Mouse (Mus musculus) granulocyte monocyte progenitor cell, adult 5-6 weeks (primary cell): ENCODE measurements around the gene Vmn1r116. TPM values are rescaled to one million over a fixed set of nuclear protein-coding genes. Genes with fewer than 3 reads are reported as not detected.
"Not testable (repeated sequence)": the region's sequence is repeated elsewhere in the genome, so short reads cannot be mapped to it uniquely, and the experiment has no call there.

Experiments
- ATAC-seq: replicated peaks from 2 replicates; pipeline ENCODE4 v1.8.0; 2016; ENCODE audit warnings: mild to moderate bottlenecking, moderate TSS enrichment, inconsistent platforms; ENCODE audit not compliant: poor library complexity, severe bottlenecking
- total RNA-seq, 2 experiments: library from RNA; stranded (forward) in 1 of 2; stranded (reverse) in 1 of 2; fragments of 200-712, 200-1000 nt in 1 of 2; fragments of >200 nt in 1 of 2; fragmentation: Nextera tagmentation in 1 of 2; gene quantifications; 2 replicates each; pipeline ENCODE4 v1.2.3; 2014 to 2017

Vmn1r116 gene
- total RNA-seq (2014; fragmentation: Nextera tagmentation) (not detected in 2 replicates), total RNA-seq (2017) (not detected in 2 replicates)

DNA sequence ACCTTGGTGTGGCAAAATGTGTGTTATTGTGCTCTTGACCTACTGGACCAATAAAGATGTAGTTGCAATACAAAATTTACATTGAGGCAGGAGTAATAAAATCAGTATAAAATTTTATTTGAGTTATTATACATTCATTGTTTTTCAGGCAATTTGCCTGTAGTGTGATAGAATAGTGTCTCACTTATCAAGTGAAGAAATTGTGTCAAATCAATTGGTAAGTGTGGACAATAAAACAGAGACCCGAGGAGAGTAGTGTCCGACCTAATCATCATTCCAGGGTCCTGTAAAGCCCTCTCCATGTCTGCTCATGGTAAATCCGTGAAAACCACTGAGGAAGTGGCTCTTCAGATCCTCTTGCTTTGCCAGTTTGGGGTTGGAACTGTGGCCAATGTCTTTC lies at the start of gene Vmn1r116:
TSS of gene Vmn1r116 (plus strand) at position 301 of the 400 bp plus-strand sequence.
- ATAC-seq = not testable (repeated sequence)

DNA sequence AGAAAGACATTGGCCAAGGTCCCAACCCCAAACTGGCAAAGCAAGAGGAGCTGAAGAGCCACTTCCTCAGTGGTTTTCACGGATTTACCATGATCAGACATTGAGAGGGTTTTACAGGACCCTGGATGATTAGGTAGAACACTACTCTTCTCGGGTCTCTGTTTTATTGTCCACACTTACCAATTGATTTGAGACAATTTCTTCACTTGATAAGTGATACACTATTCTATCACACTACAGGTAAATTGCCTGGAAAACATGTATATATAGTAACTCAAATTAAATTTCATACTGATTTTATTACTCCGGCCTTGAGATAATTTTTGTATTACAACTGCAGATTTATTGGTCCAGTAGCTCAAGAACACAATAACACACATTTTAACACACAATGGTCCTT lies 27.2 kb upstream of the Vmn1r116 start, which contains the start of gene Vmn1r115:
TSS of gene Vmn1r115 (minus strand) at position 101 of the 400 bp plus-strand sequence.
- not testable (repeated sequence) for ATAC-seq

DNA sequence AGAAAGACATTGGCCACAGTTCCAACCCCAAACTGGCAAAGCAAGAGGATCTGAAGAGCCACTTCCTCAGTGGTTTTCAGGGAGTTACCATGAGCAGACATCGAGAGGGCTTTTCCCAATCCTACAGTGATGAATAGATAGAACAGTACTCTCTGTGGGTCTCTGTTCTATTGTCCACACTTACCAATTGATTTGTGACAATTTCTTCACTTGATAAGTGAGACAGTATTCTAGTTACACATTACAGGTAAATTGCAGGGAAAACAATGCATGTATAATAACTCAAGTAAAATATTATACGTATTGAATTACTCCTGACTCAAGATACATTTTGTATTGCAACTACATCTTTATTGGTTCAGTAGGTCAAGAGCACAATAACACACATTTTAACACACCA lies 12.0 kb downstream of the Vmn1r116 start, which contains the start of gene Vmn1r117:
TSS of gene Vmn1r117 (minus strand) at position 101 of the 400 bp plus-strand sequence.
- not testable (repeated sequence) for ATAC-seq

DNA sequence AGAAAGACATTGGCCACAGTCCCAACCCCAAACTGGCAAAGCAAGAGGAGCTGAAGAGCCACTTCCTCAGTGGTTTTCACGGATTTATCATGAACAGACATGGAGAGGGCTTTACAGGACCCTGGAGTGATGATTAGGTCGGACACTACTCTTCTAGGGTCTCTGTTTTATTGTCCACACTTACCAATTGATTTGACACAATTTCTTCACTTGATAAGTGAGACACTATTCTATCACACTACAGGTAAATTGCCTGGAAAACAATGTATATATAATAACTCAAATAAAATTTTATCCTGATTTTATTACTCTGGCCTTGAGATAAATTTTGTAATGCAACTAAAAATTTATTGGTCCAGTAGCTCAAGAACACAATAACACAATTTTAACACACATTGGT lies 40.2 kb downstream of the Vmn1r116 start, which contains the start of gene Vmn1r118:
TSS of gene Vmn1r118 (minus strand) at position 101 of the 400 bp plus-strand sequence.
- ATAC-seq = not testable (repeated sequence)

Other genes starting within 250 kb of the Vmn1r116 start
- not detected in 2 replicates for gene Vmn1r107, start 203.3 kb upstream of the Vmn1r116 start, total RNA-seq (2014; fragmentation: Nextera tagmentation)
- gene Vmn1r107, start 203.3 kb upstream of the Vmn1r116 start, total RNA-seq (2017) = not detected in 2 replicates
- not detected in 2 replicates for gene Vmn1r111, start 169.0 kb upstream of the Vmn1r116 start, total RNA-seq (2014; fragmentation: Nextera tagmentation)
- not detected in 2 replicates for gene Vmn1r111, start 169.0 kb upstream of the Vmn1r116 start, total RNA-seq (2017)
- gene Gm10668, start 141.6 kb upstream of the Vmn1r116 start, total RNA-seq (2014; fragmentation: Nextera tagmentation) = not detected in 2 replicates
- not detected in 2 replicates for gene Gm10668, start 141.6 kb upstream of the Vmn1r116 start, total RNA-seq (2017)
- gene Vmn1r112, start 101.1 kb upstream of the Vmn1r116 start, total RNA-seq (2014; fragmentation: Nextera tagmentation) = not detected in 2 replicates
- not detected in 2 replicates for gene Vmn1r112, start 101.1 kb upstream of the Vmn1r116 start, total RNA-seq (2017)
- not detected in 2 replicates for gene Vmn1r113, start 85.0 kb upstream of the Vmn1r116 start, total RNA-seq (2014; fragmentation: Nextera tagmentation)
- not detected in 2 replicates for gene Vmn1r113, start 85.0 kb upstream of the Vmn1r116 start, total RNA-seq (2017)
- gene Vmn1r114, start 60.1 kb upstream of the Vmn1r116 start, total RNA-seq (2014; fragmentation: Nextera tagmentation) = not detected in 2 replicates
- not detected in 2 replicates for gene Vmn1r114, start 60.1 kb upstream of the Vmn1r116 start, total RNA-seq (2017)
- not detected in 2 replicates for gene Vmn1r115, start 27.3 kb upstream of the Vmn1r116 start, total RNA-seq (2014; fragmentation: Nextera tagmentation)
- not detected in 2 replicates for gene Vmn1r115, start 27.3 kb upstream of the Vmn1r116 start, total RNA-seq (2017)
- gene Vmn1r117, start 11.9 kb downstream of the Vmn1r116 start, total RNA-seq (2014; fragmentation: Nextera tagmentation) = not detected in 2 replicates
- gene Vmn1r117, start 11.9 kb downstream of the Vmn1r116 start, total RNA-seq (2017) = not detected in 2 replicates
- gene Vmn1r118, start 40.1 kb downstream of the Vmn1r116 start, total RNA-seq (2014; fragmentation: Nextera tagmentation) = not detected in 2 replicates
- not detected in 2 replicates for gene Vmn1r118, start 40.1 kb downstream of the Vmn1r116 start, total RNA-seq (2017)
- not detected in 2 replicates for gene Vmn1r119, start 140.2 kb downstream of the Vmn1r116 start, total RNA-seq (2014; fragmentation: Nextera tagmentation)
- gene Vmn1r119, start 140.2 kb downstream of the Vmn1r116 start, total RNA-seq (2017) = not detected in 2 replicates
- not detected in 2 replicates for gene Vmn1r120, start 181.5 kb downstream of the Vmn1r116 start, total RNA-seq (2014; fragmentation: Nextera tagmentation)
- not detected in 2 replicates for gene Vmn1r120, start 181.5 kb downstream of the Vmn1r116 start, total RNA-seq (2017)
- not detected in 2 replicates for gene Vmn1r121, start 226.3 kb downstream of the Vmn1r116 start, total RNA-seq (2014; fragmentation: Nextera tagmentation)
- not detected in 2 replicates for gene Vmn1r121, start 226.3 kb downstream of the Vmn1r116 start, total RNA-seq (2017)